Mouse (Mus musculus) heart, embryonic 12.5 days (tissue): ENCODE measurements around the gene Nat8f4. TPM values are rescaled to one million over a fixed set of nuclear protein-coding genes. Genes with fewer than 3 reads are reported as not detected.
"Not testable (repeated sequence)": the region's sequence is repeated elsewhere in the genome, so short reads cannot be mapped to it uniquely, and the experiment has no call there.

Source experiments
- ATAC-seq: fragments of 200-750 bp; cut with Nextera tagmentation; 2 replicates; pipeline ENCODE4 v1.8.0; 2017; ENCODE audit warnings: moderate TSS enrichment, moderate library complexity; ENCODE audit not compliant: insufficient number of reproducible peaks, low FRiP score
- H3K27ac ChIP-seq: fragments of 300-500 bp; sonication (generic); 2 replicates; pipeline ENCODE4 v1.5.1; 2016; ENCODE audit warnings: mild to moderate bottlenecking, moderate library complexity; ENCODE audit not compliant: poor library complexity, severe bottlenecking
- H3K27me3 ChIP-seq: fragments of 300-500 bp; sonication (generic); replicated peaks from 2 replicates; pipeline ENCODE4 v1.6.1; 2016; ENCODE audit warnings: mild to moderate bottlenecking, moderate library complexity
- H3K36me3 ChIP-seq: fragments of 300-500 bp; sonication (generic); 2 replicates; pipeline ENCODE4 v1.6.1; 2016; ENCODE audit warnings: mild to moderate bottlenecking, moderate library complexity
- H3K4me1 ChIP-seq: fragments of 300-500 bp; sonication (generic); replicated peaks from 2 replicates; pipeline ENCODE4 v1.6.1; 2016; ENCODE audit warnings: mild to moderate bottlenecking
- H3K4me2 ChIP-seq: fragments of 300-500 bp; sonication (generic); 2 replicates; pipeline ENCODE4 v1.6.1; 2016; ENCODE audit warnings: mild to moderate bottlenecking, moderate library complexity
- H3K4me3 ChIP-seq: fragments of 300-500 bp; sonication (generic); 2 replicates; pipeline ENCODE4 v1.5.1; 2016; ENCODE audit warnings: mild to moderate bottlenecking
- H3K9ac ChIP-seq: fragments of 300-500 bp; sonication (generic); 2 replicates; pipeline ENCODE4 v1.6.1; 2016; ENCODE audit warnings: mild to moderate bottlenecking, moderate library complexity
- H3K9me3 ChIP-seq: fragments of 300-500 bp; sonication (generic); replicated peaks from 2 replicates; pipeline ENCODE4 v1.6.1; 2016; ENCODE audit warnings: mild to moderate bottlenecking, moderate library complexity
- WGBS: fragments of 180-500 bp; shearing (Covaris S2); methylation state at CpG from one replicate; pipeline ENCODE4 v1.1.7; 2016; 5-methylcytosine and 5-hydroxymethylcytosine counted together
- polyA plus RNA-seq: library from polyadenylated mRNA; unstranded; fragments of >200 nt; fragmentation: Nextera tagmentation; extraction: Ambion mirVana; gene quantifications from 2 replicates; pipeline ENCODE4 v1.2.1, GENCODE M21; 2016

The Nat8f4 gene
- polyA plus RNA-seq, 1 experiment from 2014 or later, result 2.4 TPM

DNA sequence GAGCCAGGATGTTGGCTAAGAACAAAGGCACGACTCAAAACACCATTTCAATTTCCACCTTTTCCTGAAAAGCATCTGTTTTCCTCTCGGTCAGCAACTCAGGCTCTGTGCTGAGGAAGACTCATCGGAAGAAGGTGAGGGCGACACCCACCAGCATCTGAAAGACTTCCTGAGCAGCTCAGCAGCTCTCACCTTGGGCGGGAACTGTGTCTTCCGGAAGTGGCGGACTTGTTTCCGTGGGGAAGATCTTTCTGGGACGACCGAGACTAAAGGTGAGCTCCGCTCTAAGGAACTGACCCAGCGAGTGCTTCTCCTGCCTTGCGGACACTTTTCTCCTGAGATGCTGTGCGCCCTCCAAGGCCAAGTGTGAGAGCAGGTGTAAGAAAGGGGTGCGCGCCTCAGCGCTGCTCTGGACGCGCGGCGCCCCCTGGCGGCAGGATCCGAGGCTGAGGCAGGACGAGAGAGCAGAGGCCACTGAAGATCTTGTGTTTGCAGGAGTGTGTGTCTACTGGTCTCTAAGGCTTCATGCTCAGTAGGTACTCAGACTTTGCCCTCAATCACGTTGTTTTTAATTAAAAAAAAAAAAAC, 9.5 kb downstream of the Nat8f4 start:
- WGBS, result 69% methylated on average over 25 of the region's 25 CpGs
- not testable (repeated sequence) for ATAC-seq, H3K4me1 ChIP-seq, H3K27me3 ChIP-seq, H3K4me3 ChIP-seq, H3K9ac ChIP-seq, H3K36me3 ChIP-seq, H3K27ac ChIP-seq, H3K4me2 ChIP-seq
- peaks cover 14% of the 10 kb centered on the region for H3K9me3 ChIP-seq

GRCm38 (mm10) chr6:85888961-85889360, 15.7 kb downstream of the Nat8f4 start:
- no peak for ATAC-seq
- H3K9me3 ChIP-seq, result peaks cover 22% of the 10 kb centered on the region
- no peak overlapping the region for H3K4me2 ChIP-seq
- no peak overlapping the region for H3K4me3 ChIP-seq
- 87% methylated on average over 2 of the region's 2 CpGs for WGBS
- no peaks in the 10 kb centered on the region for H3K4me1 ChIP-seq
- H3K27me3 ChIP-seq, result no peaks in the 10 kb centered on the region
- H3K36me3 ChIP-seq, result no peaks in the 10 kb centered on the region
- no peak overlapping the region for H3K27ac ChIP-seq
- no peak overlapping the region for H3K9ac ChIP-seq

DNA sequence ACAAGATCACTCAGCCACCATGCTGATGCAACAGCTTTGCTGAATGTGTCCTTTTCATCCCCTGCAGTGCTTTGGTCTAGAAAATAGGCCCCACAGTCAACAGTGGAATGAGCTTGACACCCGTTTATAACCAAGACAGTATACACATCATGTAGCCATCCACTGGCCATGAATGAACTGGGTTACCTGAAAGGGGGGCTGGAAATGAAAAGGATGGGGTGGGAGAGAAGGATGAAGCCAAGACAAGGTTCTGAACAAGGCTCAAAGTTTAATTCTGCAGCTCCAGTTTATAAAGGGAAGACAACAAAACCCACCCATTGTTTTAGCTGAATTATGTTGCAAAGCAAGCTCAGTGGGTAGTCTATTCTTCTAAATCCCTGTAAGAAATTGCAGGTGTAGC, 20.4 kb downstream of the Nat8f4 start:
- no peak overlapping the region for H3K4me3 ChIP-seq
- no peak overlapping the region for H3K9ac ChIP-seq
- H3K9me3 ChIP-seq, result peaks cover 14% of the 10 kb centered on the region
- no peaks in the 10 kb centered on the region for H3K36me3 ChIP-seq
- no peak overlapping the region for H3K4me2 ChIP-seq
- H3K27me3 ChIP-seq, result no peaks in the 10 kb centered on the region
- 78% methylated on average over 1 of the region's 1 CpGs for WGBS
- no peaks in the 10 kb centered on the region for H3K4me1 ChIP-seq
- no peak overlapping the region for H3K27ac ChIP-seq
- no peak for ATAC-seq

GRCm38 (mm10) chr6:85883246-85883645, 21.4 kb downstream of the Nat8f4 start:
- not testable (repeated sequence) for H3K4me1 ChIP-seq, H3K4me3 ChIP-seq, H3K27me3 ChIP-seq, ATAC-seq, H3K4me2 ChIP-seq, H3K27ac ChIP-seq, H3K36me3 ChIP-seq, H3K9ac ChIP-seq
- peaks cover 14% of the 10 kb centered on the region for H3K9me3 ChIP-seq
- 83% methylated on average over 9 of the region's 9 CpGs for WGBS

DNA sequence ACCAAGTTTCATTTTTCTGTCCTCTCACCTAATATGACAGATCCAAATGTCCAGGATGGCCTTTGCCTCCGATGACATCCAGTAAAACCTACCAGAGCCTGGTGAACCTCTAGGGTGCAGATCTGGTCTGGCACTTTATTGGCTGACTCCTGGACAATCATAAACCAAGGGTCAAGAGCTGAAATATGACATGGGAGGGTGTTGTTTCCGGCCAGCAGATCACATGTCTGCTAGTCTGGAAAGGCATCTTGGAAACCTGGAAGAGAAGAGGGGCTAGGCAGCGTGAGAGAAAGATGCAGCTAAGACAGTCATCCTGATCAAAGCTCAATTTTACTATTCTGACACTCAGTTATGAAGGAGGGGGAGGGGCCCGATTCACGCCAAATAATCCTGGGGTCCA, 35.7 kb downstream of the Nat8f4 start, which contains the start of gene Nat8f2:
Nat8f2 (minus strand) TSS at position 153 of the 400 bp plus-strand sequence.
- not testable (repeated sequence) for H3K36me3 ChIP-seq, H3K4me2 ChIP-seq, H3K4me3 ChIP-seq, H3K27me3 ChIP-seq, H3K9ac ChIP-seq, H3K9me3 ChIP-seq, H3K27ac ChIP-seq, ATAC-seq, H3K4me1 ChIP-seq
- 82% methylated on average over 5 of the region's 5 CpGs for WGBS

GRCm38 (mm10) chr6:85867726-85868690, 36.7 kb downstream of the Nat8f4 start:
- Histone ChIP-seq H3K27ac (no peak overlapping the region), H3K27me3 (no peaks in the 10 kb centered on the region), H3K36me3 (no peaks in the 10 kb centered on the region), H3K4me2 (no peak overlapping the region), H3K9me3 (no peaks in the 10 kb centered on the region), H3K9ac (no peak overlapping the region), H3K4me1 (no peaks in the 10 kb centered on the region), H3K4me3 (no peak overlapping the region)
- 70% methylated on average over 8 of the region's 8 CpGs for WGBS
- ATAC-seq, result no peak

DNA sequence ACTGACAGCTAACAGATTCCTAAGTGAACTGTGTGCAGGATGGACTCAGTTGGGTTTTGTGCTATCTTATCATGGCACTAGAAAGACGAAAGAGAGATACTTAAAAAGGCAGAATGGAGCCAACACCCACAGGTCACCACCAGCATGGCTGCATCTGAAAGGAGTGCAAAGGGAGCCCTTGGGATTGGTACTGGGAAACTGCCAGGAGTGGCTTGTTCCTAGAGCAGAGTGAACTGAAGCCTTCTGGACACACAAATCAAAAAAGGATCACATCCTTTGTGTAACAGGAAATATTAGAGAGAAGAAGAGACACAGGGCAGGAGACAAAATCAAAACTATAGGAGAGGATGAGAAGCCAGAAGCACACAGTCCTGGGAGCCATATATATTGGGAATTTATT, 37.7 kb downstream of the Nat8f4 start:
- H3K36me3 ChIP-seq, H3K9me3 ChIP-seq, H3K27me3 ChIP-seq, H3K4me2 ChIP-seq, ATAC-seq, H3K4me1 ChIP-seq, H3K9ac ChIP-seq, H3K27ac ChIP-seq, H3K4me3 ChIP-seq: not testable (repeated sequence)
- 23% methylated on average over 1 of the region's 1 CpGs for WGBS

- not testable (repeated sequence) for ATAC-seq, H3K4me3 ChIP-seq, H3K9ac ChIP-seq, H3K4me2 ChIP-seq, H3K9me3 ChIP-seq, H3K4me1 ChIP-seq, H3K36me3 ChIP-seq, H3K27me3 ChIP-seq, H3K27ac ChIP-seq
- 80% methylated on average over 3 of the region's 3 CpGs for WGBS
Observed at GRCm38 (mm10) chr6:85866166-85866565, 38.5 kb downstream of the Nat8f4 start.

GRCm38 (mm10) chr6:85864900-85865639, 39.6 kb downstream of the Nat8f4 start:
- H3K27me3 ChIP-seq, H3K4me1 ChIP-seq: not testable (repeated sequence)
- WGBS, result 76% methylated on average over 6 of the region's 7 CpGs

GRCm38 (mm10) chr6:85863840-85864239, 40.8 kb downstream of the Nat8f4 start:
- 87% methylated on average over 2 of the region's 2 CpGs for WGBS

More at GRCm38 (mm10) chr6:85864900-85865639, 39.6 kb downstream of the Nat8f4 start:
- ATAC-seq, H3K4me3 ChIP-seq, H3K9ac ChIP-seq, H3K4me2 ChIP-seq, H3K27ac ChIP-seq, H3K9me3 ChIP-seq, H3K36me3 ChIP-seq: not testable (repeated sequence)

DNA sequence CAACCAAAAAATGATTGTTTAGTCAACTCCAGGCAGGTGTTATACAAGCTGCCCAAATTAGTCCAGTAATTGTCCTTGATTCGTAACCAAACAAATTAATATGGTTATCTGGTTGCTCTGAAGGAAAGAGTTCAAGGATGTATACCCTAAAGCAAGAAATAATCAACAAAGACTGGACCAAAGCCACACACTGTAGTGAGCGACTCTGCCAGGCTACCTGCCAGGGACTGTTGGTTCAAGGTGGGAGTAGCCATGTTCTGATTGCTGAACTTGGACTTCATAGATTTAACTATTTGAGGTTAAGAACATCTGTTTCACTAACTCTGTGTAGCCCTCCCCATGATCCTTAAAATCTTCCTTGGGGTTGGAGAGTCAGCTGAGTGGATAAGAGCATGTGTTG, 41.5 kb downstream of the Nat8f4 start:
- Histone ChIP-seq H3K27me3 (no peaks in the 10 kb centered on the region), H3K9me3 (no peaks in the 10 kb centered on the region), H3K9ac (no peak overlapping the region), H3K27ac (no peak overlapping the region), H3K4me1 (no peaks in the 10 kb centered on the region), H3K36me3 (no peaks in the 10 kb centered on the region), H3K4me3 (no peak overlapping the region), H3K4me2 (no peak overlapping the region)
- 77% methylated on average over 2 of the region's 2 CpGs for WGBS
- no peak for ATAC-seq

More at GRCm38 (mm10) chr6:85863840-85864239, 40.8 kb downstream of the Nat8f4 start:
- Histone ChIP-seq H3K4me1 (no peaks in the 10 kb centered on the region), H3K4me2 (no peak overlapping the region), H3K9me3 (no peaks in the 10 kb centered on the region), H3K27me3 (no peaks in the 10 kb centered on the region), H3K36me3 (no peaks in the 10 kb centered on the region), H3K4me3 (no peak overlapping the region), H3K9ac (no peak overlapping the region), H3K27ac (no peak overlapping the region)
- no peak for ATAC-seq
